Mouse (Mus musculus) C2C12 (cell line): Measurements from ENCODE around the gene Nav2.

Experiments used
- CEBPB ChIP-seq: IDR thresholded peaks from one replicate; pipeline ENCODE4 v1.6.1; 2011; ENCODE audit warnings: low read depth, mild to moderate bottlenecking, control low read depth, moderate library complexity
- CTCF ChIP-seq: IDR thresholded peaks from one replicate; pipeline ENCODE4 v1.5.1; 2011; ENCODE audit not compliant: control insufficient read depth, insufficient read depth, insufficient read length
- MAX ChIP-seq: IDR thresholded peaks from one replicate; pipeline ENCODE4 v1.6.1; 2011; ENCODE audit warnings: mild to moderate bottlenecking, control low read depth
- MYOG ChIP-seq: IDR thresholded peaks from one replicate; pipeline ENCODE4 v1.6.1; 2011; ENCODE audit not compliant: control insufficient read depth, insufficient read length; ENCODE audit errors: extremely low read depth
- USF1 ChIP-seq: IDR thresholded peaks from one replicate; pipeline ENCODE4 v1.6.1; 2011; ENCODE audit warnings: low read depth, mild to moderate bottlenecking, control low read depth, moderate library complexity

DNA sequence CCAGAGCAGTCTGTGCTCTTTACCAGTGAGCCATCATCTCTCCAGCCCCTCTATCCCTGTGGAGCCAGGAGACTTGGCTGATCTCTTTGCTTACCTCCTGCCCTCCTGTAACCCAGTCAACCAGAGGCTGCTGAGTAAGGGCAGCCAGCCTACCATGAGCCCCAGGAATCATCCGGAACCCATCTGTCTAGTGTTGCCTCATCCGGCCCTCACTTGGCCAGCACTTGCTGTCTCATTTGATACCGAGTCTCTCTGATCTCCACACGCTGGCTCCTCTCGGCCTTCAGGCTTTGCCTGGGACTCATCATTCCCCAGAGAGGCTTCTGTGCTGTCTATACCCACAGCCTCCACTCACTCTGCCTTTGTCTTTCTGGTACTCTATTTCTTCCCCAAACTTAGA is 273.9 kb downstream of the Nav2 start:
- TF ChIP-seq CTCF (no peak), MAX (no peak), USF1 (no peak), CEBPB (no peak), MYOG (no peak)
